Mouse (Mus musculus) heart, embryonic 16.5 days (tissue): ENCODE measurements around the gene Ptpa. TPM values are rescaled to one million over a fixed set of nuclear protein-coding genes. Genes with fewer than 3 reads are reported as not detected.

Experiments
- ATAC-seq: fragments of 200-750 bp; cut with Nextera tagmentation; replicated peaks from 2 replicates; pipeline ENCODE4 v1.8.0; 2017; ENCODE audit warnings: moderate number of reproducible peaks; ENCODE audit not compliant: insufficient read depth, low FRiP score; ENCODE audit errors: extremely low read depth
- H3K27ac ChIP-seq: fragments of 300-500 bp; sonication (generic); 2 replicates; pipeline ENCODE4 v1.5.1; 2014; ENCODE audit warnings: mild to moderate bottlenecking, low read length, control low read depth, moderate library complexity
- H3K27me3 ChIP-seq: fragments of 300-500 bp; sonication (generic); 2 replicates; pipeline ENCODE4 v1.6.1; 2014; ENCODE audit warnings: low read length, mixed read lengths; ENCODE audit not compliant: control insufficient read depth, insufficient read depth
- H3K36me3 ChIP-seq: fragments of 300-500 bp; sonication (generic); 2 replicates; pipeline ENCODE4 v1.6.1; 2014; ENCODE audit not compliant: control insufficient read depth, insufficient read depth
- H3K4me1 ChIP-seq: fragments of 300-500 bp; sonication (generic); 2 replicates; pipeline ENCODE4 v1.6.1; 2014; ENCODE audit warnings: low read length, mixed read lengths; ENCODE audit not compliant: control insufficient read depth, insufficient read depth
- H3K4me2 ChIP-seq: fragments of 300-500 bp; sonication (generic); 2 replicates; pipeline ENCODE4 v1.6.1; 2014; ENCODE audit warnings: low read depth, mild to moderate bottlenecking, control low read depth, low read length
- H3K4me3 ChIP-seq: fragments of 300-500 bp; sonication (generic); 2 replicates; pipeline ENCODE4 v1.5.1; 2014; ENCODE audit warnings: mild to moderate bottlenecking, control low read depth, low read length
- H3K9ac ChIP-seq: fragments of 300-500 bp; sonication (generic); 2 replicates; pipeline ENCODE4 v1.6.1; 2014; ENCODE audit warnings: low read length, control low read depth
- H3K9me3 ChIP-seq: fragments of 300-500 bp; sonication (generic); replicated peaks from 2 replicates; pipeline ENCODE4 v1.6.1; 2016; ENCODE audit warnings: low read length; ENCODE audit not compliant: control insufficient read depth
- WGBS: fragments of 180-500 bp; shearing (Covaris S2); extraction: QIAGEN DNeasy Blood & Tissue Kit; methylation state at CpG from one replicate; pipeline ENCODE4 v1.1.7; 2014; 5-methylcytosine and 5-hydroxymethylcytosine counted together
- polyA plus RNA-seq: library from polyadenylated mRNA; unstranded; fragments of >200 nt; fragmentation: Nextera tagmentation; extraction: Ambion mirVana; gene quantifications from 2 replicates; pipeline ENCODE4 v1.2.1, GENCODE M21; 2015

Gene Ptpa
- polyA plus RNA-seq, 1 experiment from 2014 or later, result 126 TPM

DNA sequence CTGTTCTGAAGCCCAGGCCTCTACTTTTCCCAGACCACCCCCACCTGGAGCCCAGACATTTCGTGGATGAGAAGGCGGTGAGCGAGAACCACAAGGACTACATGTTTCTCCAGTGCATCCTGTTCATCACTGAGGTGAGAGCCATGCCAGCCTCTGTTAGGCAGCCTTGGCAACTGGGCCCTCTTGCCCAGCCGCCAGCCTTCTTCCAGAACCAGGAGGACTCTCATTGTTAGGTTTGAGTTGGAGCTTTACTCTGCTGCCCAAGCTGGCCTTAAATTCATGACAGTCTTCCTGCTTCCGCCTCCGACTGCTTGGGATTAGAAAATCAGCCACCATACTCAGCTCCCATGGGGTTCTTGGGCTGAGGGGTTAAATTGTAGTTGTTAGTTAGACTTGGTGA, 23.8 kb downstream of the Ptpa start:
- H3K4me3 ChIP-seq, result no peak overlapping the region
- peak overlapping the region; percentile 100 for H3K27ac ChIP-seq
- H3K36me3 ChIP-seq, result peaks cover 33% of the 10 kb centered on the region
- WGBS, result 86% methylated on average over 6 of the region's 6 CpGs
- H3K4me1 ChIP-seq, result peaks cover 54% of the 10 kb centered on the region
- H3K9me3 ChIP-seq, result no peaks in the 10 kb centered on the region
- no peaks in the 10 kb centered on the region for H3K27me3 ChIP-seq
- peak overlapping the region; percentile 76 for H3K9ac ChIP-seq
- H3K4me2 ChIP-seq, result no peak overlapping the region
- no peak for ATAC-seq

DNA sequence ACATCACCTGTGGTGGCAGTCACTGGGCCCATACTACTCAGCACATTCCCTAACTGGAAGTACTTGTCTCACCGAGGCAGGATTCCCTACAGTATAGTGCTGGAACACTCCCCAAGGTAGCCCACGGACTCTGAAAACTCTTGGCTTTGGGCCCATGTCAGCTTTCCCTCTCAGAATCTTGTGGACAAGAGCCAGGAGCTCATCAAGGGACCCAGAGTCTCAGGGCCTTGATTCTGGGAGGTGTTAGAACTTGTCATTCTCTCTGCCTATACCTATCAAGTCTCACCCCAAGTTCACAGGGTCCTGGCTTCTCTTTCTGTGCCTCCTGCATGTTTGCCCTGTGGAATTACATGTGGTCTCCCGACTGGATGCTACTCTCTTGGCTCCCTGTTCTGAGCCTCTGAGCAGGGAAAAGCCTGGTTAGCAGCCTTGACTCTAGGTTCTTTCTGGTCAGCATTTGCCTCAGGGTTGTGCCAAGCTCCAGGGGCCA, 24.4 kb downstream of the Ptpa start:
- Histone ChIP-seq H3K9me3 (no peaks in the 10 kb centered on the region), H3K4me1 (peaks cover 60% of the 10 kb centered on the region), H3K9ac (peak overlapping the region; percentile 76), H3K4me3 (no peak overlapping the region), H3K4me2 (peak overlapping the region; percentile 84; the same call in 1 of the 2 replicates), H3K27ac (peak overlapping the region; percentile 100), H3K36me3 (peaks cover 33% of the 10 kb centered on the region), H3K27me3 (no peaks in the 10 kb centered on the region)
- WGBS, result 4% methylated on average over 3 of the region's 3 CpGs
- ATAC-seq, result peak; percentile 0; the same call in 1 of the 2 replicates

GRCm38 (mm10) chr2:30440701-30441517, 25.1 kb downstream of the Ptpa start:
- 6% methylated on average over 12 of the region's 12 CpGs for WGBS
- Histone ChIP-seq H3K27me3 (no peaks in the 10 kb centered on the region), H3K4me2 (peak overlapping the region; percentile 84), H3K27ac (peak overlapping the region; percentile 100), H3K4me1 (peaks cover 67% of the 10 kb centered on the region), H3K9me3 (no peaks in the 10 kb centered on the region), H3K9ac (peak overlapping the region; percentile 76), H3K4me3 (peak overlapping the region; percentile 50), H3K36me3 (peaks cover 36% of the 10 kb centered on the region)
- peak; percentile 56 for ATAC-seq

- H3K4me1 ChIP-seq, result peaks cover 69% of the 10 kb centered on the region
- peak overlapping the region; percentile 83 for H3K9ac ChIP-seq
- H3K27me3 ChIP-seq, result no peaks in the 10 kb centered on the region
- H3K27ac ChIP-seq, result peak overlapping the region; percentile 100
- 2% methylated on average over 15 of the region's 15 CpGs for WGBS
- H3K4me3 ChIP-seq, result peak overlapping the region; percentile 50
- H3K9me3 ChIP-seq, result no peaks in the 10 kb centered on the region
- peak overlapping the region; percentile 84 for H3K4me2 ChIP-seq
- ATAC-seq, result peak; percentile 81
- H3K36me3 ChIP-seq, result peaks cover 38% of the 10 kb centered on the region
Observed at GRCm38 (mm10) chr2:30441518-30442497, 26.0 kb downstream of the Ptpa start.

GRCm38 (mm10) chr2:30442498-30442890, 26.7 kb downstream of the Ptpa start:
- WGBS, result 16% methylated on average over 5 of the region's 5 CpGs
- H3K4me3 ChIP-seq, result peak overlapping the region; percentile 50
- peaks cover 33% of the 10 kb centered on the region for H3K36me3 ChIP-seq
- peak overlapping the region; percentile 83 for H3K9ac ChIP-seq
- peaks cover 73% of the 10 kb centered on the region for H3K4me1 ChIP-seq
- H3K27me3 ChIP-seq, result no peaks in the 10 kb centered on the region
- ATAC-seq, result no peak
- H3K27ac ChIP-seq, result peak overlapping the region; percentile 100
- no peaks in the 10 kb centered on the region for H3K9me3 ChIP-seq
- peak overlapping the region; percentile 84 for H3K4me2 ChIP-seq

DNA sequence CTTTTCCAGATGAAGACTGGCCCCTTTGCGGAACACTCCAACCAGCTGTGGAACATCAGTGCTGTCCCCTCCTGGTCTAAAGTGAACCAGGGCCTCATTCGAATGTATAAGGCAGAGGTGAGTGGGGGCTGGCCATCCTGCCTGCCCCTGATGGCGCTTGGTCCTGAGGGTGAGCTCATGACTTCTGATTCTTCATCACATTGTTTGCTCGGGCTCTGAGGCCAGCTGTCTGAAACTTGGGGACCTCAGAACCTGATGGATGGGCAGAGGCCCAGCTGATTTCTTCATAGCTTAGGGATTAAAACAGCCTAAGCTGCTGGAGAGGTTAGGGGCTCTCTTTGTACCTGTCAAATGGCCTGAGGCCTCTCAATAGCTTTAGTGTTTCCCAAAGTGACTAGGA, 27.4 kb downstream of the Ptpa start:
- H3K4me1 ChIP-seq, result peaks cover 73% of the 10 kb centered on the region
- no peaks in the 10 kb centered on the region for H3K9me3 ChIP-seq
- H3K27me3 ChIP-seq, result no peaks in the 10 kb centered on the region
- WGBS, result 50% methylated on average over 4 of the region's 4 CpGs
- peak overlapping the region; percentile 100 for H3K27ac ChIP-seq
- peak overlapping the region; percentile 83 for H3K9ac ChIP-seq
- peak overlapping the region; percentile 50; the same call in 1 of the 2 replicates for H3K4me3 ChIP-seq
- ATAC-seq, result no peak
- H3K4me2 ChIP-seq, result peak overlapping the region; percentile 84
- H3K36me3 ChIP-seq, result peaks cover 25% of the 10 kb centered on the region

DNA sequence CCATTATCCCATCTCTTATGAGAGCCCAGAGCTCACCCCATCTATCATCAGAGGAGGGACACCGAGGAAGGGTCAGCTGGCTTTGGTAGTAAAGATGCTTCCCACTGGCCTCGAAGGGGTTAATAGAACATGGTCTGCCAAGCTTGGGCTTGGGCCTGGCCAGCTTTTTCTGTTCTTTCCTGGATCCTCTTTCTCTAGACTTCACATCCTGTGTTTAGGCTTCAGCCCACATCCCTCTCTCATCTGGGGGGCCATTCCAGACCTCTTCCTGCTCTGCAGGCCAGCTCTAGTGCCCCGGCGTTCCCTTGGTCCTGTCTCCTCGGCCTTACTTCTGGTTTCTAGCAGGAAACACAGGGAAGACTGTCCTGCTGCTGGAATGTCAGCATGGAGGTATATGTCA, 28.2 kb downstream of the Ptpa start:
- peaks cover 21% of the 10 kb centered on the region for H3K36me3 ChIP-seq
- peak overlapping the region; percentile 83 for H3K9ac ChIP-seq
- 0 out of 2 replicates have a peak overlapping the region, but pooled peaks have one; percentile 16 for H3K4me2 ChIP-seq
- H3K4me3 ChIP-seq, result no peak overlapping the region
- no peaks in the 10 kb centered on the region for H3K27me3 ChIP-seq
- no peak for ATAC-seq
- peak overlapping the region; percentile 100 for H3K27ac ChIP-seq
- peaks cover 73% of the 10 kb centered on the region for H3K4me1 ChIP-seq
- 49% methylated on average over 5 of the region's 5 CpGs for WGBS
- H3K9me3 ChIP-seq, result 0 out of 2 replicates have a peak, but pooled peaks cover under 1% of the 10 kb centered on the region

- Histone ChIP-seq H3K27ac (peak overlapping the region; percentile 100), H3K27me3 (no peaks in the 10 kb centered on the region), H3K9me3 (0 out of 2 replicates have a peak, but pooled peaks cover 3% of the 10 kb centered on the region), H3K4me3 (no peak overlapping the region), H3K4me1 (peaks cover 71% of the 10 kb centered on the region), H3K4me2 (0 out of 2 replicates have a peak overlapping the region, but pooled peaks have one; percentile 16), H3K36me3 (peaks cover 22% of the 10 kb centered on the region), H3K9ac (peak overlapping the region; percentile 83)
- ATAC-seq, result no peak
Observed at GRCm38 (mm10) chr2:30444450-30444849, 28.6 kb downstream of the Ptpa start.
